Mouse (Mus musculus) frontal cortex, postnatal 36 days (tissue): ENCODE results near the gene Cacna1c.

Source experiments
- DNase-seq, 2 experiments: peaks; one replicate each; pipeline ENCODE4 v3.0.0; 2022; ENCODE audit warnings: low spot score in 2 of 2

The Cacna1c gene

DNA sequence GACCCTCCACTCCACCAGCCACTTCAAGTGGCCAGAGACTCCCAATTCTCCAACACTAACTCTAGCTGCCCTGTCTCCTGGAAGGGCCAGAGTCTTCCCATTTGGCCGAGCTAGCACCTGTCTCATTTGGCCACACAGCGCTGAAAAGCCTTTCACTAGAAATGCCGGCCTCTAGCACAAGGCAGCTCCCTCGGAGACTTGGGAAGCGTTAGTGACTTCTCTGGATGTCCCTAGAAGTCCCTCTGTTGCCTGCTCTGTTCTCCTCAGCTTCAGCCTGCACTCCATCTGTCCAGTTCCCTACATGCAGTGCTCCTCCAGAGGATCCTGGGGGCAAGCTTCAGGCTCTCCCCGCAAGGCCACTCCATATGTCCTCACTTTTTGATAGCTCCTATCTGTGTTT lies 101.1 kb downstream of the Cacna1c start:
- DNase-seq: no peak

DNA sequence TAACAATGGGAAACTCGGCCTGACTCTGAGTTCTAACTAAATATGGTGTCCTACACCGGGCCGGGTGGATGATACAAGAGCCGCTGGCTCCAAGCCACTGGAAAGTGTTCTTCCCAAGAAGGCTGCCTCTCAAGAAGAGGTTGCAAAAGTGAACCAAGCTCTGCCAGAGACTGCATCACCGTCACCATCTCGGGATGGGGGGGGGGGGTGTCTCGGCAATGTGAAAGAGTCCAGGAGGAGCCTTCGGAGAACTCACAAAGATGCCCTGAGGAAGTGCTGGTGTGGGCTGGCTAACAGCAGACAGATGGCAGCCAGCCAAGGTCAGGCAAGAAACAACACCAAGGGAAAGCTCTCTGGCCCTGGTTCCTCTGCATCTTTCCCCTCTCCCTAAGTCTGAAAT lies 107.0 kb downstream of the Cacna1c start:
- DNase-seq: no peak

DNA sequence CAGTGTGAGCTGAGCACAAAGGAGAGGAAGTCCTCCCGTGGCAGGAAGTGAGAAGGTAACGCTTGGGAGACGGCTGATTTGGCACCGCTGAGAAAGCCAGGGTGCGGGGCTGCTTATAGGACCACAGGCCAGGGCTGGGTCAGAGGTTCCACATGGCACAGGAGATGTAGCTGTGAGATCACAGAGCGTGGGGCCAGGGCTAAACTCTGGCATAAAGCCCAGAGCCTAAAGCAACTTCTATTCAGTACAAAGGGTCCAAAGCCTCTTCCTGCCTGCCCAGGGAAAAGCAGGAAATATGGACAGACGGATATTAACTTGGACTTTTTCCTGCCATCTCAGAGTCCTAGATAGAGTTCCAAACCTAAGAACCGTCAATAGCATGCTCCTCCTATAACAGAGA lies 107.8 kb downstream of the Cacna1c start:
- DNase-seq: no peak

DNA sequence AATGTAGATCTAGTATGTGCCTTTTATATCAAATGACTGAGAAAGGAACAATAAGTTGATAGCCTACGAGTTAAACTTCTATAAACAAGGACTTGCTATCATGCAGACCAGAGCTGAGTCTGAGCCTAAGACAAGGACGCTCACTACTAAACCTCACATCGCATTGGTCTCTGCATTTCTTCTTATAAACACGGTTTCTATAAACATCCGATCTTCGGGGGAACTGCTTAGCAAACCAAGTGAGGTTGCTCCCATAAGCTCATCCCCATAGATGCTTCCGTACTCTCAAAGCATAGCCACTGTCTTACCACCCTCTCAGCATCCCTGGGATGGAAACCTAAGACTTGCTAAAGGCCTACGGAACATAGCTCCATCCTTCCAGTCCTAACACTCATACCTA lies 108.3 kb downstream of the Cacna1c start:
- no peak for DNase-seq

DNA sequence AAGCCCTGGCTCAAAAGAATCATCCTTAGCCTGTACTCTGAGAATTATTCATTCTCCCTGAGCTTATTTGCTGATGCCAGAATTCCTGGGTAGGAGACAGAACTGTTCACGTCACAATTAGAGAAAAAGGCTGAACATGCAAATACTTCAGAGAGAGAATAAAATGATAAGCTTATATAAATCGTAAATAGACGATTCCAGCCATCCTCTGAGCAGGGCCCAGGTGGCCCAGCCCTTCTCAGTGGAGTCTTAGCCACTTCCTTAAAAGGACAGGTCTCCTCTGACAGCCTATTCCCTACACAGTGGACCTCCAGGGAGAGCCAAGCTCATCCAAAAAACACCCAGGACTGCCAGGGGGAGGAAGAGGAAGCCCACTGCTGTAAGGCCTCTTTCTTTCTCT lies 110.4 kb downstream of the Cacna1c start:
- no peak for DNase-seq

DNA sequence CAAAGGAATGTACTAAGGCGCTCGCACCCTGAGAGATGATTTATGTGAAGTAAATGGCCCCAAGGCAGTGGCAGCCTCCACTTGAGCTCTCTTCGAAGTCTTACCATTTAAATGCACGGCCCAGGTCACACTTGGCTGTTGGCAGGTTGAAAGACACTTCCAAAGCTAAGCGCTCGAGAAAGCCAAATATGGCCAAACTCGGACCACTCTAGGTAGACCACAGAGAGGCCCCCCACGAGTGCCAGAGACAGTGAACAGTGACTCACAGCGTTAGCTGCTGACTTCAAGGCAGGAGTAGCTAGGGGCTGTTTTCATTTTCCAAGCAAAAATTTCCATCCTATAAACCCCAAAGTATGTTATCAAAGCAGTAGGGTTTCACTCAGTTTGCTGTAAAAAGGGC lies 111.7 kb downstream of the Cacna1c start:
- DNase-seq: no peak

DNA sequence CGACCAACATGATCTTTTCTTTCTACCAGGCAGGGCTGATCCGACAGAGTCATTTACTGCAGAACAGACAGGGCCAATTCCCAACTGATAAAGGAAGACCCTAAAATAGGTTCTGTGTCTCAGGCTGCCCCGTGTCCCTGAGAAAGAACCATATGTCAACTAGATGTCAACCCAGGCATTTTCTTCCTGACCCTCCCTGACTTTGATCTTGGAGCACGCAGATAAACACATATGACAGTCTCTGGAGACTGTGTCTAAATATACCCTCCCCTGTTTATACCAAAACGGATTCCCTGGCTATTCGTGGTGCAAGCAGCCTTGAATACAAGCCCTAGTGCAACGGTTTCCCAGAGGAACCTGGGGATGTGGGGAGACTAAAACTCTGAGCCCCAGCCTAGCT lies 112.7 kb downstream of the Cacna1c start:
- DNase-seq: no peak

DNA sequence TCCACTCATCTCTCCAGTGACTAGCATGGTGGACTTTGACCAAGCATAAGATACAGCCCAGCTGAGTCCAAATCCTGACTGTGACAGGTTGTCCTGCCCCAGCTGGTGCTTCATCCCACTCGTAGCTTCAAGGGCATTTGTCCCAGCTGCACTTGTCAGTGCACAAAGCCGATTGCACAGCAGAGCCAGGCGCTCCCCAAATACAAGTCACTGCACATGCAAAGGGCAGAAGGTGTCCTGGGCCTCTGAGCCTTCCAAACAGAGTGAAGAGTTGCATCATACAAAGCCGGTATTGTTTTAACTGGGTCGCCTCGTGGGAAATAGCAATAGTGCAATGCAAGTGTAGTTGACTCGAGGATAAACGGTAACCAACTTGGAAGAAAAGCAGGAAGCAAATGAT lies 113.6 kb downstream of the Cacna1c start:
- DNase-seq: no peak

DNA sequence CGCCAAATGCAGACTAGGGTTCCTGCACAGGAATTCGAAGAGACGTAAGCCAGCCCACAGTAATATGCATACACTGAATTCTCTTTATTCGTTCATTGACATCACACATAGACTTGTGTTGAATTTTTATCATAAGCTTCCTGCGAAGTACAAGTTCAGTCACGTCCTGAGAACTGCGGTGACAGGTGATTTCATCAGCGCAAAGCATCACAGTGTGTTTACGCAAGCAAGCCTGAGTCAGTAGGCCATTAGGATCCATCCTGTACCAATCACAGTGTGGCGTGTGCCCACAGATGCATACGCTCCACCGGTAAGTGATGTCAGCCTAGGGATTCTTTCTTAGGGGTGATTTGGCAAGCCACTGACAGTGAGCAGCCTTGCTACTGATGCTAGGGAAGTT lies 114.6 kb downstream of the Cacna1c start:
- DNase-seq: no peak

DNA sequence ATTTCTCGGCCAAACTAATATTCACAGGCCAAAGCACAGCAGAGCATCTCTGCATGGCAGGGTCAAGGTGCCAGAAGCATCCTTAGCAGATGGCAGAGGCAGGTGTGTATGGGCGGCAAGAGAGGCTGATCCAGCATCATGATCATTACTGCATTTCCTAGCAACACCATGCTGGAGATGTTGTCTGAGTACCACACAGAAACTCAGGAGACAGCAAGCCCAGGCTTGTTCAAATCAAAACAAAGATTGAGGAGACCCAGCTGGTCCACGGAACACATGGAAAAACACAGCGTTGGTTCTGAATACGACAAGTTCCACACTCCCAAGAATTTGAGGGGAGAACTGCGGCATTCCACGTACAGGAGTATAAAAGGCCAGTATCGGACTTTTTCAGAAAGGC lies 116.6 kb downstream of the Cacna1c start:
- DNase-seq: no peak

DNA sequence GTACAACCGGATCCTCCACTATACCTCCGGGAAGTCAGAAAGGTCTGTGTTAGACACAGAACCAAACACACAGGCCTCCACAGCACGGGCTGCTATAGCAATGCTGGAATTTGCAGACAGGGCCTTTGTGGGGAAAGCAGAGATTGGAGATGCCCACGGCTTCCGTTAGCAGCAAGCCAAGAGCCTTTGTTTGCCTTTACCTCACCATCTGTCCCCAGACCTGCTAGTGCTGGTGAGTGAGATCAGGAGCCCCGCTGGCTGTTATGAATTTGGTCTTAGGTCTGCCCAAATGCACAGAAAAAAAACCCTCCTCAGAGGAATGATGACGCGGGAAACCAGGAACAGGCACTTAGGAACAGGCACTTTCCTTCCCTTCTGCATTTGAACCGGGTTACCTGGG lies 117.3 kb downstream of the Cacna1c start:
- no peak for DNase-seq

DNA sequence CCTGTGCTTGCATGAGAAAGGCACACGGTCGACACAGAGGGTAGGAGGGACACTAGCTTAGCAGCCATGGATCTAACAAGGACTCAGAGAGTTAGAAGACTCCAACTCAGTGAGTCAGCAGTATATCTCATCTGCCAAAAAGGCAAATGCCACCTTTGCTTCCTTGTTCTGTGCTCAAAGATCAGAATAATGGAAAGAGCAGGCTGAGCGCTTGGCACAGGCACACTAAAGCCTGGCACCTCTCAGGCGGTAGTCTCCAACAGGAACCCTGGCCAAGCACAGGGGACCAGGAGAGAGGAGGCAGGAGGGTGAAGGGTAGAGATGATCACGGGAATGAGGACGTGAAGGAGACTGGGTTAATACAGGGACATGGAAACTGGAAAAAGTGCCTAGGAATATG lies 119.0 kb downstream of the Cacna1c start:
- no peak for DNase-seq

DNA sequence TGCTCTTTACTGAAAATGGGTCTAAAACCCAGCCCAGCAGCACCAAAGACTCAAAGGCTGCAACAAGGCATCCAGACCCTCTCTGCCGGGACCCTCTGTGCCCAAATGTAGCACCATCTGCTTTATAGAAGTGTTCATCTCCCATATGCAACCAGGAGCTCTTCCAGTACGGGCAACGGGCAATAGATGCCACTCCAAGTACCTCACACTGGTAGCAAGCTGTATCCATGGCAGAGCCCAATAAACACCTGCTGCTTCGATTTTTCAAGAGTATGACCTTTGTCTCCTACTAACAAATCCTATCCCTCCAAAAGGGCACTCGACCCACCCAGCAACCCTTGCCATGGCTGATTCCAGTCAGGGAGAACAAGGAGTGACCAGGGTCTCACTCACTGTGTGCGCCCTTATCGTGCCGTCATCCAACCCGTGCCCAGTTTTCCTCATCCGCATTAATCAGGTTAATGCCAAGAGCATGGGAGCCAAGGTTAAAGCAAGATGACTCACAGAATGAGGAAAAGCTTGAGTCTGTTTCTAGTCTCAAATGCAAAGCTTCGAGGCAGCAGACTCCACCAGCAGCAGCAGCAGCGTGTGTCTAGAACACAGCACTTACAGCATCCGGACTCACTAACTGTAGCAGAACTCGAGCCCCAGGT lies 122.7 kb downstream of the Cacna1c start:
- no peak for DNase-seq

DNA sequence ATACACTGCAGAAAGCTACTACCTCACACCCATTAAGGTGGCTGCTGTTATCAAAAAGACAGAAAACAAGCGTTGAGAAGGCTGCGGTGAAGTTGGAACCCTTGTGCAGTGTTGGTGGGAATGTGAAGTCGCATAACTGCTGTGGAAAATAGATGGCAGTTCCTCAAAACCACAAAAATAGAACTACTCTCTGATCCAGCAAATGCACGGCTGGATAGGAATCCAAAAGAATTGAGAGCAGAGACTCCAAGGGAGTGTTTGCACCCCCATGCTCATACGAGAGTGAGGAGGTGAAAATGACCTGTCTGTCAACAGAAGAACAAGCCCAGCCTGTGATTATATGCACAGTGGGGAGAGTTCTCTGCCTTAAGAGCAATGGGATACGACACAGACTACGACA lies 123.4 kb downstream of the Cacna1c start:
- peak in 1 of 2 experiments; percentile 51 for DNase-seq

DNA sequence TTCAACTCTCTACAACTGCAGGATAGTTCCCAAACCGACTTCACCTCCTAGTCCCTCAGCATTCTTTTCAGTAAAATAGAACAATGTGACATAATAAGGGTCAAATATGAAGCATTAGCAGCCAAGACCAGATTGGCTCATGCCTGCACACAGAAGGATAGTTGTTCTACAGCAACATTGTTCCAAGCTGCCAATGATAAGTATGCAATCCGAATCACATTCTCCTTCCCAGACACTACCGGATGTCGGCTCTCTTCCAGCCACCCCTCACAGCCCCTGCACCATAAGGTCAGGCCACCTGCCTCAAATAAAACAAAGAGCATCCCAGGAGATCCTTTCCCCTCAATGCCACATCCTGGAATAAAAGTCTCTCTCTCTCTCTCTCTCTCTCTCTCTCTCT lies 125.4 kb downstream of the Cacna1c start:
- DNase-seq: no peak

DNA sequence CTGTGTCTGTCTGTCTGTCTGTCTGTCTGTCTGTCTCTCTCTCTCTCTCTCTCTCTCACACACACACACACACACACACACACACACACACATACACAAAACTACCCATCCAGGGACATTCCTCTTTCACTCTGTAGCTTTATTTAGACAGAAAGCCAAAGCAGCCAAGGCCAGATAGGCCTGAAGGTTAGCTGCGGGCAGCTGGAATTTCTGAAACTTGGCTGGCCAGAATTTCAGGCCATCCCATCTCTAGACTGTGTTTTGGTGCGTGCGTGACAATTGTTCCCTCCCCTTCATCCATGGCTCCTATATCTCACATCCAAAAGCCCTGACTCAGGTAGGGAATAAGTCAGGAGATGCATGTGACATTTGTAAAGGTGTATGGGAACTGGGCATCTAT lies 125.9 kb downstream of the Cacna1c start:
- DNase-seq: no peak

DNA sequence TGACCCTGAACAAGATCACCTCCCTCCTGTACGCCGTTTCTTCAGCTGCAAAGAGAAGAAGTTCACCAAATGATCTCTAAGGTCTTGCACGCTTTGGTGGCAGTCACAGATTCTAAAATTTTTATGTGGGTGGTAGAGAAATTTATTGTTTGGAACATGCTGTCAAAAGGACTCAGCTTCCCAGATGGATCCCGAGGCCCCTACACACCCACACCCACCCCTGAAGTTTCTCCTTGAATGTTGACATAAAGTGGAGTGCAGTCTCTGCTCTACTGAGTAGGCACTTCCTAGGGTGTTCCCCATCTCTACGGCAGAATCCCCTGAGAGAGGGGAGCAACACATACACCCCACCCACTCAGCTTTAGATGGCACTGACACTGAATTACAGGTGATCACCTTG lies 127.1 kb downstream of the Cacna1c start:
- DNase-seq: no peak

DNA sequence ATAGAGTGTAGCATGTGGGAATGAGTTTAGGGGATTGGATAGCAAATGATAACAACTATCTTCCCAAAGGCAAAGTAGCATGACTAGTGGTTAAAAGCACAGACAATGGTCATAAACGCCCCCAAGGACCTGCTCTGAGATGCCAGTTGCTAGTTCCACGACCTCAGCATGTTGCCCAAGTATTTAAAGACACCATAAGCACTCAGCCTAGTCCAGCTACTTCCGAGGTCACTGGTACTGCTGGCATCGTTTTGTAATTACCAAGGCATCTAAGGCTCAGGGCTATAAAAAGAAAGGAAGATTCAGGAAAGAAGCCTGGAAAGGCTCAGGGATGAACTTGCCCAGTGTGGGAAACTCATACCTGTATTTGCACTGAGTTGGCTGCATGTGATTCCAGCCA lies 127.6 kb downstream of the Cacna1c start:
- DNase-seq: no peak

DNA sequence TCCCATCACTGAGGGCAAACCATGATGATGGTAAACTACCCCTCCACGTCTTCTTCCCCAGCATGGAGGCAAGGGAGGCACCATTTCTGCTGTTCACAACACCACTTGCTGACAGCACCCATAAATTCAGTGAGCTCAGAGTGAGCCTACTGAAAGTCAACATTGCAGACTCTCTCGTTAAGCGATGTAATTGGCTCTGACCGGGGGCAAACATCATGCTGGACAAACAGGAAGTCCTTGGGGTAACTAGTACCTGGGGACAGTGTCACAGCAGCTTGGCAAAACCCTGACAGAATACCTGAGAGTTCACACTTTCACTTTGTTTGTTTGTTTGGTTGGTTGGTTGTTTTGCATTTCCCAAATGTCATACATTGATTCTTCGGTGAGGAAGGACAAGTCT lies 131.3 kb downstream of the Cacna1c start:
- DNase-seq: no peak

DNA sequence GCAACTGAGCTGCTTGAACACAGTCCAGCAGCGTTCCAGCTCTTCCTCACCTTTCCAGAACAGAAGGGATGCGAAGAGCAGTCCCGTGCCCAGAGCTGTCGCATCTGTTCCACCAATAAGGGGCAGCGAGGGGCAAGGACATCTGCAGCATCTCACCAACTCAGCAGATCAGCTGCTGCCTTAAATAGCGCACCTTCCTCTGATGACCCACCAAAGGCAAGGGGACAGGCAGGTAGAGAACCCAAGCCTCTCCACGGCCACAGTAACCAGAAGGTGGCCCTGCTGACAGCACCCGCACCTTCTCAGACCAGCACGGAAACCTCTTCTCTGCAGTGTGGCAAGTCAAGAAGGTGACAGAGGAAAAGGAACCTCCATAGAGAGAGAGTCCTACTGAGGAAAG lies 131.8 kb downstream of the Cacna1c start:
- DNase-seq: no peak

DNA sequence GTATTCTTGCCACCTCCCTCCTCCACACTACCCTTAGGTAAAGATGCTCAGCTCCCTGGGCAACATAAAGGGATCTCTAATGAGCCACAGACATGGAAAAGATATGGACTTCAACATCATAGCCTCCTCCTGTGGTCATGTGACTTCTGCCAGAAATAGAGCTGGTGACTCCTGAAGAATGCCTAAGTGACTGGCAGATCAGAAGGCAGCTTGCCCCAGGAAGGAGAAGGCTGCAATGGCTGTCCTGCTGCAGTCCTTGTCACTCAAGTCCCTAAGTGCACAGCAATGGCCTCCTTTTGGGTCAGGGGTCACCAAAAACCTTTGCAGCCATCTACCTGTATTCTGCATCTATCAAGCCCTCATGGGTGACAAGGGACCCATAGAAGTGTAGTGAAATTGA lies 133.5 kb downstream of the Cacna1c start:
- no peak for DNase-seq

DNA sequence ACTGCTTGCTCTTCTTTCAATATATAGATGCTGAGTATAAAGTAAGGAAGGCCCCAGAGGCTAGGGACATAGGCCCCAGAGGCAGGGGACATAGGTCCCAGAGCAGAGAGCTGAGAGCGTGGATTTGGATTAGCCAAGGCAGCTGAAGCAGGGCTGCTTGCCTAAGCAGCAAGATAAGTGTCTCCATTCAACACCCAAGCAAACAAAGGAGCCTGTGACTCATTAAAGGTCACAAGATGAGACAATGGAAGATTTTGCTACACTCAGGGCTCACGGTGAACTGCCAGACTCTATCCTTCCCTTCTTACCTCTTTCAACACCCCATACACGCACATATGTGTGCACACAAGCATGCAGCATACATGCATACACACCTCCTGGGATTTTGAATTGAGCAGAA lies 137.3 kb downstream of the Cacna1c start:
- no peak for DNase-seq

DNA sequence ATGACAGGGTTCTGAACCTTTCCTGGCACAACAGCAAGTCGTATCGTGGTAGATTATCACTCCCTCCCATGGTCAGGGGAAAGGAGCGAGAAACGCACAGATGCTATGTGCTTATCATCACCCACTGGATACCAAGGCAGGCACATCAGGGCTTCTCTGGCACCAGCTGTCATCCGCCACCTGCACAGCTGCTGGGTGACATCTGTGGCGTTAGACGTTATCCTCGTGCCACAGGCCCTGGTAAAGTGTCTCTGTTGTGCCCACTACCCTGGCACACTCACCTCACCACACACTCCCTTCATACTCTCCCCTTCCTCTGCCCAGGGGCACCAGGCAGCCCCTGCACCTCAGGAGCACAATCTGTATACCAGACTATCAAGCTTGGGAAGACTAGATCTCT lies 137.8 kb downstream of the Cacna1c start:
- no peak for DNase-seq

DNA sequence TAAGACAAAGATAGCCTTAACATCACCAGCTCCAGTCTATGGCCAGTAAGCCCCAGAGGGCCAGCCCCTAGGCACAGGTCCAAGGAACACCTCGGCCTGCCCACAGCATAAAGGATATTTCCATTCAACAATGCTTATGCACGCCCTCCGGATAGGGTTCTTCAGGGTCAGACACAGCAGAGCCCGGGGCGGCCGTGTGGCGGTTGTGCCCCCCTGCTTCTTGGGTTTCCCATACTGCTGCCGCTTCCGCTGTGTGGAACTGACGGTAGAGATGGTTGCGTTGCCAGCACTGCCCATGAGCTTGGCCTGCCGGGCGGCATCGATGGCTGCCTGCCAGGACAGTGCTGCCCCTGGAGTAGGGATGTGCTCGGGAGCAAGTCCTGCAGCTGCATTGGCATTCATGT lies 139.1 kb downstream of the Cacna1c start:
- no peak for DNase-seq

DNA sequence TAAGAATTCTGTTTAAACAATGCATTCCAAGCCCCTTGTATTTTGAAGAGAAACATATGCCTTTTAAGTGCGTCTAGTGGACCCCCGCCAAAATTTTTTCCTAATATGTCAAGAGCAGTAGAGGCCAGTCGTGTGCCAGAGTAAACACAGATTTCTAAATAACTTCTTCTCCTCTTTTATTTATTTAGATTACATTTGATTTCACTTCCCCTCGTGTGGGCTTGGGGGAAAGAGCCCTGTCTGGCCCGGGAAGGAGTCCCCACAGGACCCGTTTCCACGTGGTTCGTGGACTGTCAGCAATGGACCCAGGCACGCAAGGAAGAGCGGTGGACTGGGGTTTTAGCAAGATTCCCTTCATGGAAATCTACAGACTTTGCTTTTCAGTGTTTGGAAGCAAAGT lies 143.4 kb downstream of the Cacna1c start:
- DNase-seq: no peak
